Mouse (Mus musculus) heart, embryonic 16.5 days (tissue): ENCODE measurements around the gene Orm3. TPM values are rescaled to one million over a fixed set of nuclear protein-coding genes. Genes with fewer than 3 reads are reported as not detected.

Experiments
- ATAC-seq: fragments of 200-750 bp; cut with Nextera tagmentation; replicated peaks from 2 replicates; pipeline ENCODE4 v1.8.0; 2017; ENCODE audit warnings: moderate number of reproducible peaks; ENCODE audit not compliant: insufficient read depth, low FRiP score; ENCODE audit errors: extremely low read depth
- H3K27ac ChIP-seq: fragments of 300-500 bp; sonication (generic); 2 replicates; pipeline ENCODE4 v1.5.1; 2014; ENCODE audit warnings: mild to moderate bottlenecking, low read length, control low read depth, moderate library complexity
- H3K27me3 ChIP-seq: fragments of 300-500 bp; sonication (generic); 2 replicates; pipeline ENCODE4 v1.6.1; 2014; ENCODE audit warnings: low read length, mixed read lengths; ENCODE audit not compliant: control insufficient read depth, insufficient read depth
- H3K36me3 ChIP-seq: fragments of 300-500 bp; sonication (generic); 2 replicates; pipeline ENCODE4 v1.6.1; 2014; ENCODE audit not compliant: control insufficient read depth, insufficient read depth
- H3K4me1 ChIP-seq: fragments of 300-500 bp; sonication (generic); 2 replicates; pipeline ENCODE4 v1.6.1; 2014; ENCODE audit warnings: low read length, mixed read lengths; ENCODE audit not compliant: control insufficient read depth, insufficient read depth
- H3K4me2 ChIP-seq: fragments of 300-500 bp; sonication (generic); 2 replicates; pipeline ENCODE4 v1.6.1; 2014; ENCODE audit warnings: low read depth, mild to moderate bottlenecking, control low read depth, low read length
- H3K4me3 ChIP-seq: fragments of 300-500 bp; sonication (generic); 2 replicates; pipeline ENCODE4 v1.5.1; 2014; ENCODE audit warnings: mild to moderate bottlenecking, control low read depth, low read length
- H3K9ac ChIP-seq: fragments of 300-500 bp; sonication (generic); 2 replicates; pipeline ENCODE4 v1.6.1; 2014; ENCODE audit warnings: low read length, control low read depth
- H3K9me3 ChIP-seq: fragments of 300-500 bp; sonication (generic); replicated peaks from 2 replicates; pipeline ENCODE4 v1.6.1; 2016; ENCODE audit warnings: low read length; ENCODE audit not compliant: control insufficient read depth
- WGBS: fragments of 180-500 bp; shearing (Covaris S2); extraction: QIAGEN DNeasy Blood & Tissue Kit; methylation state at CpG from one replicate; pipeline ENCODE4 v1.1.7; 2014; 5-methylcytosine and 5-hydroxymethylcytosine counted together
- polyA plus RNA-seq: library from polyadenylated mRNA; unstranded; fragments of >200 nt; fragmentation: Nextera tagmentation; extraction: Ambion mirVana; gene quantifications from 2 replicates; pipeline ENCODE4 v1.2.1, GENCODE M21; 2015

Orm3 gene
- polyA plus RNA-seq, 1 experiment from 2014 or later: not detected

DNA sequence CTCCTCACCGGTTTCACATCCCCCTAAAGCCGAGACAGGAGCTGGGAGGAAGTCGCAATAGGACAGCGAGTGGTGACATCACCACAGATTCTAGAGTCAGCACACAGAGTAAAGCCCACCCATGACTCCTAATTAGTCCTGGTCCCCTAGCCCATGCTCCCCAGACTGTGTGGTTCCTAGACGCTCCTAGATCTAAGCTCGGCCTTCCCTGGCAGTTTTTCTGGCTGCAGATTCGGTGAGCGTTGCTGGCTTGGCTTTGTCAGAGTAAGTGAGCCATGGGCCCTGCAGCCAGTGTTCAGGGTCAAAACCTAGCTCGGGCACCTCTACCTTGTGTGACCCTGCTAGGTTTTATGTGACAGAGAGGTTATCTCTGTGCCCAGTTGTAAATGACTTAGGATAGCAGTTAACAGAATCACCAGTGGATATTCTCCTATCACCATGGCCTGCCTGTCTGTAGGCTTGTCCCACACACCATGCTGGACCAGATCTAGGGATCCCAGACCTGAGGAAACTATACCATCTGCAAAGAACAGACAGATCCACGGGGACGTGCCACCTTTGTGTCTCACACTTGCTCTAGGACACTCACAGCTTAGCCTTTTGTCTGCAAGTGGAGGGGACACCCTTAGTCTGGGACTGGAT is 34.0 kb downstream of the Orm3 start:
- no peak overlapping the region for H3K4me3 ChIP-seq
- H3K4me1 ChIP-seq: peaks cover 6% of the 10 kb centered on the region; the same call in 1 of the 2 replicates
- H3K9me3 ChIP-seq: no peaks in the 10 kb centered on the region
- H3K36me3 ChIP-seq: peaks cover 2% of the 10 kb centered on the region; the same call in 1 of the 2 replicates
- no peak overlapping the region for H3K4me2 ChIP-seq
- 76% methylated on average over 11 of the region's 11 CpGs for WGBS
- H3K9ac ChIP-seq: no peak overlapping the region
- H3K27me3 ChIP-seq: no peaks in the 10 kb centered on the region
- ATAC-seq: no peak
- H3K27ac ChIP-seq: no peak overlapping the region

DNA sequence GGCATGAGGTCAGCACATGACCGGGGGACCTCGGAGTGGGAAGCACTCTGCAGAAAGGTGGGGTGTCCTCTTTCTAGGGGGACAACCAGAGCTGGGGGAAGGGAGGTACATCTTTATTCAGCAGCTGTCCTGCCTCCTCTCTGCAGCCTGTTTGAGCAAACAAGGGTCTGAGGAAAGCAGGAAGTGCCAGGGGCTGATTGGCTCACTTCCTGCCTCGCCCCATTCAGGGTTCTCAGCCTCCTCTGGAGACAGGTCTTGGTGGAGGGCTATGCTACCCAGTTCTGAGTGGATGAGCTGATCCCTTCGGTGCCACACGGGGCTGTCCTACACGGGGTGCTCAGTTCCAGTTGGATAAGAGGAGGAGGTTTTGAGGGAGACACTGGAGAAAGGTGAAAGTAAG is 35.4 kb downstream of the Orm3 start:
- WGBS: 61% methylated on average over 6 of the region's 6 CpGs
- Histone ChIP-seq H3K4me3 (no peak overlapping the region), H3K36me3 (peaks cover 3% of the 10 kb centered on the region; the same call in 1 of the 2 replicates), H3K4me1 (peaks cover 6% of the 10 kb centered on the region; the same call in 1 of the 2 replicates), H3K9ac (no peak overlapping the region), H3K4me2 (no peak overlapping the region), H3K9me3 (no peaks in the 10 kb centered on the region), H3K27me3 (no peaks in the 10 kb centered on the region), H3K27ac (no peak overlapping the region)
- no peak for ATAC-seq

DNA sequence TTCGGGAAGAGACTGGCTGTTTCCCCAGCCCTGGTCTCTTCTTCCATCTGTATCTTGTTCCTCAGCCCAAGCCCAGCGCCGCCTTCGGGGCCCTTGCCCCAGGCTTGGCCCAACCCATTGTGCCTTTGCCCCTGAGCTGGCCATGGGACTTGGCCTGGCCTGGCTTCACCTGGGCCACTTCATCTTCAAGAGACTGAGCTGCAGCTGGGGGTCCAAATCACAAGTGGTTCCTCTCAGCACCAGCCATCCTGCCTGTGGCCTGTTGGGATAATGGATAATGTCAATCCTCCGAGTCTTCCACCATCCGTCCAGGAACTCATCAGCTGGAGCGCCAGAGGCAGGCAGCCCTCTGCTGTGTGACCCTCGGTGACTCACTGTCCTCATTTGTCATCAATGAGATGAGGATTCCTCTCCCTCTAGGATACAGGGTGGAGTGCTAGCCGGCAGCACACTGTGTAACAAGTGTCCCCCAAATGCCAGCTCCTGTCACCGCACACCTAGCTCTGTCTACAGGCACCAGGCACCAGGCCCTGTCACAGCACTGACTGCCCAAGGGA is 42.1 kb downstream of the Orm3 start:
- 78% methylated on average over 10 of the region's 10 CpGs for WGBS
- H3K36me3 ChIP-seq: peaks cover 3% of the 10 kb centered on the region; the same call in 1 of the 2 replicates
- peaks cover 15% of the 10 kb centered on the region for H3K4me1 ChIP-seq
- no peak for ATAC-seq
- no peak overlapping the region for H3K27ac ChIP-seq
- no peaks in the 10 kb centered on the region for H3K9me3 ChIP-seq
- H3K27me3 ChIP-seq: no peaks in the 10 kb centered on the region
- H3K9ac ChIP-seq: no peak overlapping the region
- no peak overlapping the region for H3K4me3 ChIP-seq
- H3K4me2 ChIP-seq: no peak overlapping the region

DNA sequence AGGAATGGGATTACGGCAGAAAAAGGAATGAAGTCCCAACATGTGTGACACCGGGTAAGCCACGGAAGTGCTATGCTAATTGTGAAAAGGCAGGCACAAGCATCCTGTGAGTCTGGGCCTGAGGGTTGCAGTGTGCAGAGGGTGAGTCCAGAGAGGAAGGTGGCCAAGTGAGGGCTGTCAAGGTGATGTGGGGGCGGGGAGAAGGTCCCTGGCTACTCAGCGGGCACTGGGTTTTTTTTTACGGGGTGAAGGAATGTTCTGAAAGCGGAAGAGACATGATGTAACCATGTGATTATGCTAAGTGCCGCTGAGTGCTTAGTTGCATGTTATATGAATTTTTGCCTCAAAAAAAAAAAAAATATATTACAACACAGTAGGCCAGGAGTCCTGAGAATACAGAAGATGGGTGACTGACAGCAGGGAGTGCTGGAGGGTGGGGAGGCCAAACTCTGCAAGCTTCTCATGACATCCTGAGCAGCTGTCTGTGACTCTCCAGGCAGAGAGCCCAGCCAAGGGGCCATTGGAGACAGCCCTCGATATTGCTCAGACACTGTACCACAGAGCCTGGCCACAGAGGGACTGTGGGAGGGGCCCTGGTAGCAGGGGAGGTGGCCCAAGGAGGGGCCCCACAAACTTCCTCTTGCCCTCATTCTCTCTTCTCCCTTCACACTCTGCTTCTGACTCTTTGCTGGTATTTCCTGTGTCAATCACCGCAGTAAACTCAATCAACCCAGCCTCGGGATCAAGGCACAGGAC is 43.1 kb downstream of the Orm3 start:
- Histone ChIP-seq H3K9ac (0 out of 2 replicates have a peak overlapping the region, but pooled peaks have one; percentile 1), H3K4me1 (peaks cover 23% of the 10 kb centered on the region), H3K27ac (peak overlapping the region; percentile 51), H3K9me3 (no peaks in the 10 kb centered on the region), H3K27me3 (no peaks in the 10 kb centered on the region), H3K4me3 (no peak overlapping the region), H3K4me2 (no peak overlapping the region), H3K36me3 (peaks cover 3% of the 10 kb centered on the region; the same call in 1 of the 2 replicates)
- WGBS: 40% methylated on average over 11 of the region's 11 CpGs
- ATAC-seq: peak; percentile 19; the same call in 1 of the 2 replicates

DNA sequence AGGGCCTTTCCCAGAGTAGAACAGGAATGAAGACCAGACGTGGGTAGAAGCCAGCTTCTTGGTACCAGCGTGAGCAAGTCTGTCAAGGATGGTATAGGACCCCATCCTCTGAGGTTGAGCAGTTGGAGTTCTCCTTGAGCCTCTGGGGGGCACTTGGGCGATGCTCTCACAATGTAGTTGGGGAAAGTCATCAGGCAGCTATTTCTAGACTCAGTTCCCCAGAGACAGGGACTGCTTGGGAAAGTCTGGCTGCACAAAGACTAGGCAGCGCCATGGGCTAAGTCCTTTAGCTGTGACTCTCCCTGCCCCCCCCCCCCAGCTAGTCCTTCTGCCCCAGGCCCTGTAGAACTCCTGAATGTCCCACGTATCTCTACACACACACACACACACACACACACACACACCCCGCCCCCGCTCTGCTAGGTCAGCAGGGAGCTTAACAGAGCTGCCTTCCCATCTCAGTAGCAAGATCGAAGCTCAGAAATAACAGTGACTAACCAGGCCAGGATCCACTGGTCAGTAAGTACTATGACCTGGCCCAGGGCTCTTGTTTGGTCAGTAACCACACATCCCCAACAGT is 43.8 kb downstream of the Orm3 start:
- WGBS: 52% methylated on average over 8 of the region's 8 CpGs

DNA sequence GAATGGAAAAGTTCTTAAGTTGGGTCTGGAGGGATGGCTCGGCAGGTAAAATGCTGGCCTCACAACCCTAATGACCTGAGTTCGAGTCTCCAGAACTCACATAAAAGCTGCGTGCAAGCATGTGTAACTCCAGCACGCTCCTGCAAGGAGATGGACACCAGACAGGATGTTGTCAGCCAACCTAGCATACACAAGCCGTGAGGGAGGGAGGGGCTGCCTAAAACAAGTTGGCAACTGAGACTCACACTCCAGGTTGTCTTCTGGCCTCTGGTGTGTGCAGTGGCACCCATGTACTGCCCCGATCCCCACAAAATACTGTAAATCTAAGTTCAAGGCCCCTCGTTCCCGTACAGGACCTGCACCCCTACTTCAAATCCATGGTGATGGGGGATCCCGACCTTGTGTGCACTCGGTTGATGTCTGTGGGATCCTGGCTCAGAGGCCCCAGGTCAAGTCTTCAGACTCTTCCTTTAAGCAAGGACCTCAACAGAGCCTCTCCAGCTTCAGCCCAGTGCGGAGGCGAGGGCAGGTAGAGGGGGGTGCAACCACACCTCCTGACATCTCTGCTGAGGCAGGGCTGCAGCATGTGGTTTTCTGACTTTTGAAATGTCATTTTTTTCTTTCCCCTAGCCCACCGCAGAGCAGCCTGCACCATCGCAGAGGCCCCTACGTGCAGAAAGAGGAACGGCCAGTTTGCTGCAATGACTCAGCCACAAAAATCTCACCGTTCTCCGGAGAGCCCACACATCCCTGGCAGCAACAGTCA is 44.8 kb downstream of the Orm3 start:
- no peaks in the 10 kb centered on the region for H3K36me3 ChIP-seq
- no peak overlapping the region; the same call in 1 of the 2 replicates for H3K9ac ChIP-seq
- H3K4me3 ChIP-seq: no peak overlapping the region
- ATAC-seq: no peak
- peak overlapping the region; percentile 61 for H3K4me2 ChIP-seq
- no peaks in the 10 kb centered on the region for H3K27me3 ChIP-seq
- H3K27ac ChIP-seq: peak overlapping the region; percentile 24; the same call in 1 of the 2 replicates
- no peaks in the 10 kb centered on the region for H3K9me3 ChIP-seq
- H3K4me1 ChIP-seq: peaks cover 39% of the 10 kb centered on the region
- WGBS: 85% methylated on average over 18 of the region's 18 CpGs

More for the DNA sequence above, 43.8 kb downstream of the Orm3 start:
- Histone ChIP-seq H3K27ac (peak overlapping the region; percentile 51), H3K9ac (0 out of 2 replicates have a peak overlapping the region, but pooled peaks have one; percentile 1), H3K9me3 (no peaks in the 10 kb centered on the region), H3K36me3 (peaks cover 3% of the 10 kb centered on the region; the same call in 1 of the 2 replicates), H3K4me1 (peaks cover 29% of the 10 kb centered on the region), H3K27me3 (no peaks in the 10 kb centered on the region), H3K4me3 (no peak overlapping the region), H3K4me2 (no peak overlapping the region)
- no peak for ATAC-seq

DNA sequence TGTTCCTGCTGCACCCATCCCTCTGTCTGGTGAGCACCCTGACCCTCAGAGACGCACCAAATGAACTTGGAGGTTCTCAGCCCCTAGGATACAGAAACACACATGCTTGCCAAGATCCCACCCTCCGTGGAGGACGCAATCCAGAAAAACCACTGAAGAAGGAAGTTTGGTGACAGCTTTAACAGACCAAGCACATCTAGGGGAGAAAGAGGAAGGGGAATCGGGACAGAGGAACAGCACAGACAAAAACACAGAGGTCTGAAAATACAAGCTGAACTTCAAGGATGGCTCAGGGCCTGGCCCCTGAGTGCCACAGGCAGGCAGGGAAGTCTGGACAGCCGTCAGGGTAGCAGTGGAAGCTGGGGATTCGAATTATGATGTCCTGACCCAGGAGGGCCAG is 45.7 kb downstream of the Orm3 start:
- WGBS: 57% methylated on average over 6 of the region's 6 CpGs
- Histone ChIP-seq H3K4me3 (peak overlapping the region; percentile 19), H3K4me2 (peak overlapping the region; percentile 61), H3K9ac (peak overlapping the region; percentile 43; the same call in 1 of the 2 replicates), H3K9me3 (no peaks in the 10 kb centered on the region), H3K4me1 (peaks cover 41% of the 10 kb centered on the region), H3K27me3 (0 out of 2 replicates have a peak, but pooled peaks cover 2% of the 10 kb centered on the region), H3K36me3 (no peaks in the 10 kb centered on the region), H3K27ac (peak overlapping the region; percentile 88; the same call in 1 of the 2 replicates)
- ATAC-seq: no peak

DNA sequence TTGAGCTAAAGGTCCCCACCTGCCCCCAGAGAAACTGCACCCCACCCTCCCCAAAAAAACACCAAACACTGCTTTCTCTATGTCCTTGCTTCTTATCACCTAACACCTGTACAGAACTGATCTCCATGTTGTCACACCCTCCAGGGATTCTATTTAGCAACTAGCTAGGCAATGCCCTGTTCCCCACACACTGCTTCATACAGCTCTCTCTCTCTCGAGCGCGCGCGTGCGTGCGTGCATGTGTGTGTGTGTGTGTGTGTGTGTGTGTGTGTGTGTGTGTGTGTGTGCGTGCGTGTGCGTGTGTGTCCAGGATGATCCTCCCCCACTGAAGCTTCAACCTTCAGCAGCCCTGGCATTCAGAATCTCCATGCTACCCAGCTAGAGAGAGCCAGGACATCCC is 46.1 kb downstream of the Orm3 start:
- Histone ChIP-seq H3K27ac (peak overlapping the region; percentile 88), H3K4me3 (peak overlapping the region; percentile 48), H3K36me3 (no peaks in the 10 kb centered on the region), H3K9me3 (no peaks in the 10 kb centered on the region), H3K4me1 (peaks cover 41% of the 10 kb centered on the region), H3K9ac (peak overlapping the region; percentile 64), H3K27me3 (0 out of 2 replicates have a peak, but pooled peaks cover 2% of the 10 kb centered on the region), H3K4me2 (peak overlapping the region; percentile 61)
- WGBS: 65% methylated on average over 10 of the region's 10 CpGs
- ATAC-seq: no peak
